Mouse (Mus musculus) ovary, postnatal 36 days (tissue): ENCODE results near the gene Oaf.

Experiments
- DNase-seq: peaks from one replicate; pipeline ENCODE4 v3.0.0; 2022; ENCODE audit warnings: low spot score, mixed read lengths

The Oaf gene

GRCm38 (mm10) chr9:43239712-43240593 is at the start of gene Oaf:
Oaf (minus strand) TSS chr9:43239911.
- peak; percentile 91 for DNase-seq

- peak; percentile 75 for DNase-seq
Observed at GRCm38 (mm10) chr9:43286870-43287269, 47.2 kb upstream of the Oaf start.

DNA sequence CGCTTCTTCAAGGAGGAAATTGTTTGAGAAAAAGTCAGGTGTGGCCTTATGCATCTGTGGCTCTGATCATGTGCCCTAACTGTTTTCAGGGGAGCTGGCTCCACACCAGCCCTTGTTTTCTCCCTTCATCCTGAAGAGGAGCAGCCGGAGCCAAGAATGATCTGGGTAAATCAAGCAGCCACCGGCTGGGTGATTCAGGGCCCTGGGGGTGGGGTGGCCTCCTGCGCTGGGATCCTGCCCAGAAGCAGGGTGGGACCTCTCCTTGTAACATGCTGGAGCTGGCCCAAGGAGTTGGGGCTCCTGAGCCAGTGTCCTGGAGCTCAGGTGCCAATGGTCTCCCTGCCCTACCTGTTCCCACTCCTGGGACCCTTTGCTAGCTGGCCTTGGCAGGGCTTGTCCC is 45.6 kb upstream of the Oaf start:
- no peak for DNase-seq

DNA sequence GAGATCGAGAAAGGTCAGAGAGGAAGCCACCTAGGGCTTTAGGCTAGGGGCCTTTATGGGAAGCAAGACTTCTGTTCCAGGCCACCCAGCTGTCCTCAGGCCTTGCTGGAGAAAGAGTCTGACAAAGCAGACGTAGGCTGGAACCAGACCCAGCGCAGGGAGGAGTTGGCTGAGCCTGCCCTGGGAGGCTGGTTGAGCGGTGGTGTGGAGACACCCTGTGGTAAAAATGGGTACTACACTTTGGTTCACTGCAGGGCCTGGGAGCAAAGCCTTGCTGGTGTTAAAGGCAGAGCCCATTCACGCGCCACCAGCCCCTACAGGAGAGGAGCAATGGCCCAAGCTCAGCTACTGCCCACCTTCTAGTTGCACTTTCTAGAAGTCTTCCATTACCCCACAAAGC is 44.6 kb upstream of the Oaf start:
- peak; percentile 73 for DNase-seq

DNA sequence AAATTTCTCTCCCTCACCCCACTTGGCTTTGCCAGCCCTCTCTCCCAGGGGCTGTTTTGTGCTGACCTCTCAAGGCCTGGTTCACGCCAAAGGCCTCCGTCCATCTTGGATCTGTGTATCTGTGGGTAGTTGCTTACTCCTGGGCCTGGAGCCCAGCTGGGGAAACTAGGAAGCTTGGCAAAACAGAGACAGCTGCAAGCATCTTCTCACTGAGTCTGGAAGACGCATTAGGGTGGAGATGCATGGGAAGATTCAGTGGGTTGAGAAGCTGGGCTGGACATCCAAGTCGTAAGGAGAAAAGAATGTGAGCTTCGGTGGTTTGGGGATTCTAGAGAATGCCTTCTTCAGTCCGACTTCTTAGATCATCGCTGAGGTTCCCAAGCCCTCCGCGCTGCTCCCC is 34.0 kb upstream of the Oaf start:
- DNase-seq, result no peak

- no peak for DNase-seq
Observed at GRCm38 (mm10) chr9:43271761-43272518, 32.2 kb upstream of the Oaf start.

DNA sequence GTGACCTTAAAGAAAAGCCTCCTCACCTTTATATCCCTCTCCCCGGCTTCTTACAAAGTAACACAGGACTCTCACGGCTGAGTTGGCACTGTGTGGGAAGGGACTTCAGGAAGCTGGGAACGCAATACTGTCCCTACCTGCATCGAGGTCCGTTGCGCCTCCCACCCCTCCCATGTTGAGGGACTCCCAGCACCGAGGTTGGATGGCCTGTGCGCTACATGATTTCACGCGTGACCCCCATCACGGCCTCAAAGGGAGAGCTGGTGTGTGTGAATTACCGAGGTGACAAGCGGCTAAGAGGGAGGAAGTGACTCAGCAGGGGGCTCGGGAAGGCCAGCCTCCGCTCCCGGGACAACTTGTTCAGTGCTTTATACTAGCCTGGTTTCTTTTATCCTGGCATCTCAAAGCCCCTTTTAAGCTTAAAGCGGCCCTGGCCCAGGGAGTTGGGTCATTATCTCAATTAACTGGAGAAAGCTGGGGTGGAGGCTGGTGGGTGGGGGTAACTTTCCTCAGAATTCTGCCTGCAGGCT is 31.1 kb upstream of the Oaf start:
- no peak for DNase-seq

- no peak for DNase-seq
Observed at GRCm38 (mm10) chr9:43269166-43269565, 29.5 kb upstream of the Oaf start.

DNA sequence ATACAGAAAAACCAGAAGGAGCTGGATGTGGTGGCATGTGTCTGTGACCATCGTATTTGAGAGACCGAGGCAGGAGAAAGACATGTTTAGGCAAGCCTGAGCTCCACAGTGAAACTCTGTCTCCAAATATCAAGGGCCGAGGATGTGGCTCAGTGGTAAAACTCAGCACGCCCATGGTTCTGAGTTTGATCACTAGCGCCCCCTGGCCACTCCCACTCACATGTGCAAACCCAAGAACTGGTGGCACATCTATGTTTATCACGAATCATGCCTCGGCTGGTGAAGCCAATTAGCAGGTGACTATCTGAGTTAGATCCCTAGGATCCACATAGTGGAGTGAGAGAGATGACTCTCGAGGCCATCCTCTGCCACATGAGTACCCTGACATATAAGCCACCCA is 27.6 kb upstream of the Oaf start:
- no peak for DNase-seq

GRCm38 (mm10) chr9:43265194-43265593 is 25.5 kb upstream of the Oaf start:
- DNase-seq, result no peak

DNA sequence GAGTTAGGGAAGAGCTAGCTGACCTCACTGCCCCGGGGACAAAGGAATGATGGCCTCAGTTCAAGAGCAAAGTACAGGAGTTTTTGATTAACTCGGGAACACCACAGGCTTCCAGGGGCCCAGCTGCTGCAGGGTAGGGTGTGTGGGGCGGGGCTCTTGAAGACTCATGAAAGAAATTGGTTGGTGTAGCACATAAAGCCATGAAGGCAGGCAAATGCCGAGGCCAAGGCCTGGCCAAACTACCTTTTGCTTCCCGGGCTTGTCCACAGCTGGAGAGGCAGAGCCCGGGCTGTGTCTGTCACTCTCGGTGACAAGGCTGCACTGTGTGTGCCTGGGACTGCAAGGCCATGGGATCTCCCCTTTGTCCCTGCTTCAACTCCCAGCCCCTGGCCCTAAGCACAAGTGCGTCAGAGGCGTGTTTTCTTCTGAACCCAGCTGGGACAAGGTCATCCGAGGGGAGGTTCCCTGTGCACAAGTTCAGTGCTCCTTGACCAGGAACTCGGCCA is 24.3 kb upstream of the Oaf start:
- DNase-seq, result peak; percentile 43

GRCm38 (mm10) chr9:43262811-43263550 is 23.3 kb upstream of the Oaf start:
- no peak for DNase-seq

DNA sequence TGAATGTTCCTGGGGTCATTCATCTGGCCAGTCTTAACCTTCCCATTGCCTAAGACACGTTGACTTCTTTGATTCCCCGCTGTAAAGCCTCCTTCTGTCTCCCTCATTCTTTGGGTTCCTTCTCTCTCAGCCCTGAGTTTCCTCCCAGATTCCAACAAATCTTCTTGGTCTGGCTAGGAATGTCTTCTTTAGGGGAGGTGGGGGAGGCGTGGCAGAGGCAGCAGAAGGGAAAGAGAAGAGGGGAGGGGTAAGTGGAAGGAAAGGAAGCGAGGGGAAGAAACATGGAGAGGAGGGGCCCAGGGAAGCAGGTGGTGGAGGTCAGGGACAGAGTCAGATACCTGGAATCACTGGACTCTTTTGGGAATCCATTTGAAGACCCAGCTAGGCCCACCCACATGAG is 22.7 kb upstream of the Oaf start:
- no peak for DNase-seq

GRCm38 (mm10) chr9:43261941-43262340 is 22.2 kb upstream of the Oaf start:
- no peak for DNase-seq

DNA sequence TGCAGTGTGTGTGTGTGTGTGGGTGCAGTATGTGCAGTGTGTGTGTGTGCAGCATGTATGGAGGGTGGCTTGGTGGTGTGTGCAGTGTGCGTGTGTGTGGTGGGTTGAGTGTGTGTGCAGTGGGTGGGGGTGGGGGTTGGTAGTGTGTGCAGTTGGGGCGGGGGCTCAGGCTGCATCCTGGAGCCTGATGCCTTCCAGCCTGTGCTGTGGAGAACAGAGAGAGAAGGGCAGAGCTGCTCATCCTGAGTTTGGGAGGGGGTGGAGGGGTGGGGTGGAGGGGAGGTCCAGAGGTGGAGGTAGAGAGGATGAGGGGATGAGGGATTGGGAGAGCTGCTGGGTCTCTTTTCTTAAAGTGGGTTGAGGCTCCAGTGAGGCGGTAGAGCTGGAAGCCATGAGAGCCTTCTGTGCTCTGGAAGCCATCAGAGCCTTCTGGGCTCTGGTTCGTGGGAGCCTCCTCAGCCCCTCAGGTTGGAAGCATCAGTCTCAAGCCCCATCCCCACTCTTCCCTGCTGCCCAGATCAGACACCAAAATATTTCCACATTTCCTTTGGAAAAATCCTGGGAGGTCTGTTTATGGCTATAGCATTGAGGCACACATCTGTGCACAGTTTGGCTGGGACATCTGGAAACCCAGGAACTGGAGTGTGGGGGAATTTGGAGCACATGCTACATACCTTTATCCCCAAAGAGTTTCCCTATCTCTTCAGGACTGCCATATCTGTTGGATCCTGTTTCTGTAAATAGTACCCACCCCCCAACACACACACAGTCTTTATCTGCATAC is 21.6 kb upstream of the Oaf start:
- DNase-seq, result no peak

- no peak for DNase-seq
Observed at GRCm38 (mm10) chr9:43260661-43261060, 20.9 kb upstream of the Oaf start.

DNA sequence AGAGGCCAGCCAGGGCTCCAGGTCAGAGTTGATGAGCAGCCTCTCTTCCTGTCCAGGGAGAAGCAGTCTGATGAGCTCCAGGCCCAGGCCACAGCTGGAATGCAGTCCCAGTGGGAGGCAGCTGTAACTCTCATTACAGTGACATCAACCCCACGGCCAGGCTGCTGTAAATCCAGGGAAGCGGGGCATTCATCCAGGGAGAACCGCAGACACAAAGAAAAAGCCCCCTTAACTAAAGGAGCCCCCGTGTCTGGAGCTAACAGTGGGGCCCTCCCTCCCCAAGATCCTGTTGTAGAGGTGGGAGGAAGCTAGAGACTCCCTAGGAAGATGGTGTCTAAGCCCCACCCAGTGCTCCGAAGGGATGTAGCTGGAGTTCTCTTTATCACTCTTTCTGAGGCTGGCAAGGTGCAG is 13.6 kb upstream of the Oaf start:
- no peak for DNase-seq

GRCm38 (mm10) chr9:43252790-43253189 is 13.1 kb upstream of the Oaf start:
- DNase-seq, result no peak

DNA sequence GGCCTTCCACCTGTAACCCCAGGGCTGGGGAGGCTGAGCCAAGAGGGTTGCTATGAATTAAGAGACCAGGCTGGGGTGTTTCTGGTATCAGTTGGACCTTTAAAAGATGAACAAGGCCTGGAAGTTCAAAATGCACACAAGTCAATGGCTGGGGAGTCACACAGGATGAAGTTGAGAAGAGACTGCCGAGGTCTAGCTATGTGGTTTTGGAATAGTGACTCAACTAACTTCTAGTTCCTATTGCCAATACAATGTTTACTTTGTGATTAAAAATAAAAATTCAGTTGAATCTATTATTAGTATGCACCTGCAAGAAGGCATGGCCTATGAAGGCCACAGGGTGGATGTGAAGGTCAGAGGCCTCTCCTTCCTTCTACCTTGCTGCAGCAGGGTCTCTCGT is 12.1 kb upstream of the Oaf start:
- no peak for DNase-seq

- no peak for DNase-seq
Observed at GRCm38 (mm10) chr9:43246738-43247180, 7.0 kb upstream of the Oaf start.
